Mouse (Mus musculus): Measurements from ENCODE around the gene Tgds. TPM values are rescaled to one million over a fixed set of nuclear protein-coding genes. Genes with fewer than 3 reads are reported as not detected.
"Not testable (repeated sequence)": the region's sequence is repeated elsewhere in the genome, so short reads cannot be mapped to it uniquely, and the experiment has no call there.

The Tgds gene
- polyA plus RNA-seq, 1 experiment from 2014 or later = 31.2 TPM

DNA sequence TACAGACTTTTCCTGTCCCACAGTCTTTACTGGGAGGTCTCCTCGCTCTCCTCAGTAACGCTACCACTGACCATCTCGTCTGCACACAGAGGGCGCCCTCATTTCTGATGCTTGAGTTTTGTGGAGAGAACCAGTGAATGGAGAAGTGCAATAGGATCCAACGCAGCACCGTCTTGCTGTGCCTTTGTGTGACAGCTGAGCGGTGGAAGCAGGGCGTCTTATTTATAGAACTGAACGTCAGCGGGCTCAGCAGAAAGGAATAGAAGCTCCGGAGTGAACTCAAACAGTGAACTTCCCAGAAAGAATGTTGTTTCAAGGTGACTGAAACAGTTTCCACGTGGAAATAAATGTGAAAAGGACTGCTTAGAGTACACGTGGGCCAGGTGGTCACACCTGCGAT is 30.1 kb upstream of the Tgds start:
- peak overlapping the region; percentile 57; the same call in 1 of the 2 replicates for H3K27ac ChIP-seq (ENCODE audit: low read length)
- 48% methylated on average over 14 of the region's 14 CpGs for WGBS
- ATAC-seq (replicated peaks; ENCODE audit: extremely low read depth, insufficient read depth, low FRiP score) = peak; percentile 58
- H3K4me3 ChIP-seq (ENCODE audit: low read length) = no peak overlapping the region
- peaks cover 19% of the 10 kb centered on the region for H3K36me3 ChIP-seq (ENCODE audit: control insufficient read depth, insufficient read depth)
- H3K9ac ChIP-seq (ENCODE audit: low read length) = no peak overlapping the region
- H3K4me2 ChIP-seq (ENCODE audit: low read depth, low read length) = peak overlapping the region; percentile 44; the same call in 1 of the 2 replicates
- H3K4me1 ChIP-seq (ENCODE audit: control insufficient read depth, insufficient read depth, low read length) = no peaks in the 10 kb centered on the region; the same call in 1 of the 2 replicates
- no peaks in the 10 kb centered on the region for H3K27me3 ChIP-seq (ENCODE audit: control insufficient read depth, insufficient read depth, low read length)
- H3K9me3 ChIP-seq (replicated peaks; ENCODE audit: control insufficient read depth, low read length) = no peaks in the 10 kb centered on the region

- peaks cover 19% of the 10 kb centered on the region for H3K36me3 ChIP-seq (ENCODE audit: control insufficient read depth, insufficient read depth)
- ATAC-seq (replicated peaks; ENCODE audit: extremely low read depth, insufficient read depth, low FRiP score) = no peak
- H3K27me3 ChIP-seq (ENCODE audit: control insufficient read depth, insufficient read depth, low read length) = no peaks in the 10 kb centered on the region
- no peaks in the 10 kb centered on the region; the same call in 1 of the 2 replicates for H3K4me1 ChIP-seq (ENCODE audit: control insufficient read depth, insufficient read depth, low read length)
- no peak overlapping the region for H3K9ac ChIP-seq (ENCODE audit: low read length)
- H3K4me2 ChIP-seq (ENCODE audit: low read depth, low read length) = no peak overlapping the region
- no peak overlapping the region for H3K4me3 ChIP-seq (ENCODE audit: low read length)
- 83% methylated on average over 3 of the region's 3 CpGs for WGBS
- no peak overlapping the region for H3K27ac ChIP-seq (ENCODE audit: low read length)
- no peaks in the 10 kb centered on the region for H3K9me3 ChIP-seq (replicated peaks; ENCODE audit: control insufficient read depth, low read length)
Observed at GRCm38 (mm10) chr14:118161751-118162150, 29.2 kb upstream of the Tgds start.

DNA sequence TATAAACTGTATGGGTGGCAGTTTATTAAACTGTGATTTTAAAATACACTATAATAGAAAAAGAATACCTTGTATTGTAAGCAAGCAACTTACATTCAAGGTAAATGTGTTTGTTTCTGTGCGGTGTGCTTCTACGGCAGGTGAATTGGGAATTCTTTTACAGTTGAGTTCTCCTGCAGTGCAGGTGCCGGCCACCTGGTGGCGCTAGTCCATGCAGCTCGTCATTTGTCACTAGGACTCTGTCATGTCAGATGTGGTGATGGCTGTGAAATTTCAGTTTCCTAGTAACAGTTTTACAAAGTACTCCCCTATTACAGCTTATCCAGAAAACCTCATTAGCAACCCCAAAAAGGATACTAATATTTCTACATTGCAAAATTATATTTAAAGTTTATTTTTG is 24.6 kb upstream of the Tgds start:
- Histone ChIP-seq H3K4me2 (ENCODE audit: low read depth, low read length) (no peak overlapping the region), H3K9me3 (replicated peaks; ENCODE audit: control insufficient read depth, low read length) (no peaks in the 10 kb centered on the region)
- WGBS = 28% methylated on average over 5 of the region's 5 CpGs

GRCm38 (mm10) chr14:118156740-118157139 is 24.2 kb upstream of the Tgds start:
- Histone ChIP-seq H3K27me3 (ENCODE audit: control insufficient read depth, insufficient read depth, low read length) (no peaks in the 10 kb centered on the region), H3K36me3 (ENCODE audit: control insufficient read depth, insufficient read depth) (peaks cover 27% of the 10 kb centered on the region), H3K4me3 (ENCODE audit: low read length) (no peak overlapping the region), H3K4me2 (ENCODE audit: low read depth, low read length) (no peak overlapping the region), H3K4me1 (ENCODE audit: control insufficient read depth, insufficient read depth, low read length) (no peaks in the 10 kb centered on the region), H3K9me3 (replicated peaks; ENCODE audit: control insufficient read depth, low read length) (no peaks in the 10 kb centered on the region), H3K27ac (ENCODE audit: low read length) (no peak overlapping the region), H3K9ac (ENCODE audit: low read length) (no peak overlapping the region)
- no peak for ATAC-seq (replicated peaks; ENCODE audit: extremely low read depth, insufficient read depth, low FRiP score)
- 79% methylated on average over 10 of the region's 10 CpGs for WGBS

More for the DNA sequence above, 24.6 kb upstream of the Tgds start:
- H3K9ac ChIP-seq (ENCODE audit: low read length) = no peak overlapping the region
- ATAC-seq (replicated peaks; ENCODE audit: extremely low read depth, insufficient read depth, low FRiP score) = no peak
- no peak overlapping the region for H3K4me3 ChIP-seq (ENCODE audit: low read length)
- no peak overlapping the region for H3K27ac ChIP-seq (ENCODE audit: low read length)
- H3K36me3 ChIP-seq (ENCODE audit: control insufficient read depth, insufficient read depth) = peaks cover 27% of the 10 kb centered on the region
- no peaks in the 10 kb centered on the region for H3K27me3 ChIP-seq (ENCODE audit: control insufficient read depth, insufficient read depth, low read length)
- H3K4me1 ChIP-seq (ENCODE audit: control insufficient read depth, insufficient read depth, low read length) = no peaks in the 10 kb centered on the region; the same call in 1 of the 2 replicates

- not testable (repeated sequence) for H3K27ac ChIP-seq (ENCODE audit: low read length); H3K4me1 ChIP-seq (ENCODE audit: control insufficient read depth, insufficient read depth, low read length); H3K4me2 ChIP-seq (ENCODE audit: low read depth, low read length); ATAC-seq (replicated peaks; ENCODE audit: extremely low read depth, insufficient read depth, low FRiP score); H3K4me3 ChIP-seq (ENCODE audit: low read length); H3K27me3 ChIP-seq (ENCODE audit: control insufficient read depth, insufficient read depth, low read length); H3K9me3 ChIP-seq (replicated peaks; ENCODE audit: control insufficient read depth, low read length); H3K9ac ChIP-seq (ENCODE audit: low read length)
- 95% methylated on average over 16 of the region's 16 CpGs for WGBS
- peaks cover 27% of the 10 kb centered on the region for H3K36me3 ChIP-seq (ENCODE audit: control insufficient read depth, insufficient read depth)
Observed at GRCm38 (mm10) chr14:118156056-118156455, 23.5 kb upstream of the Tgds start.

DNA sequence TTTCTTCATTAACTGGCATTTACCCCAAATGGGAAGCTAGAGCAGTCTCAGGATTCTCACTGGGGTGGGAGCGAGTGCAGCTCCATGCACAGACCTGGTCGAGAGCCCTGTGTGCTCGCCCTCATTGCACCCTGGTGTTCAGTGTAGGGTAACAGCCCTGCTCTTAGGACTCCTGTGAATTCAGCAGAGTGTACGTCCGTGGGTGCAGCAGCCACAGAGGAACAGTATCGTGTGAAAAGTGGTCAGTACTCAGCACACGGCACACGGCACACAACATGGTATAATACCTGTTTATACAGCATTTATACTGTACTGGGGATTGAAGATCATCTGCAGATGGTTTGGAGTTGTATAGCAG is 19.7 kb upstream of the Tgds start:
- 94% methylated on average over 8 of the region's 8 CpGs for WGBS
- peaks cover 21% of the 10 kb centered on the region for H3K36me3 ChIP-seq (ENCODE audit: control insufficient read depth, insufficient read depth)

GRCm38 (mm10) chr14:118151651-118152293 is 19.2 kb upstream of the Tgds start:
- ATAC-seq (replicated peaks; ENCODE audit: extremely low read depth, insufficient read depth, low FRiP score) = peak; percentile 78
- no peak overlapping the region; the same call in 1 of the 2 replicates for H3K27ac ChIP-seq (ENCODE audit: low read length)
- no peaks in the 10 kb centered on the region for H3K27me3 ChIP-seq (ENCODE audit: control insufficient read depth, insufficient read depth, low read length)
- H3K4me3 ChIP-seq (ENCODE audit: low read length) = no peak overlapping the region
- 50% methylated on average over 5 of the region's 5 CpGs for WGBS
- peaks cover 21% of the 10 kb centered on the region for H3K36me3 ChIP-seq (ENCODE audit: control insufficient read depth, insufficient read depth)
- no peak overlapping the region for H3K9ac ChIP-seq (ENCODE audit: low read length)
- no peaks in the 10 kb centered on the region for H3K4me1 ChIP-seq (ENCODE audit: control insufficient read depth, insufficient read depth, low read length)
- H3K4me2 ChIP-seq (ENCODE audit: low read depth, low read length) = no peak overlapping the region
- H3K9me3 ChIP-seq (replicated peaks; ENCODE audit: control insufficient read depth, low read length) = no peaks in the 10 kb centered on the region

More for the DNA sequence above, 19.7 kb upstream of the Tgds start:
- Histone ChIP-seq H3K4me3 (ENCODE audit: low read length) (no peak overlapping the region), H3K9me3 (replicated peaks; ENCODE audit: control insufficient read depth, low read length) (no peaks in the 10 kb centered on the region), H3K4me1 (ENCODE audit: control insufficient read depth, insufficient read depth, low read length) (no peaks in the 10 kb centered on the region), H3K4me2 (ENCODE audit: low read depth, low read length) (no peak overlapping the region), H3K27ac (ENCODE audit: low read length) (no peak overlapping the region), H3K9ac (ENCODE audit: low read length) (no peak overlapping the region), H3K27me3 (ENCODE audit: control insufficient read depth, insufficient read depth, low read length) (no peaks in the 10 kb centered on the region)
- no peak for ATAC-seq (replicated peaks; ENCODE audit: extremely low read depth, insufficient read depth, low FRiP score)

- WGBS = 83% methylated on average over 26 of the region's 26 CpGs
- ATAC-seq (replicated peaks; ENCODE audit: extremely low read depth, insufficient read depth, low FRiP score) = 0 out of 2 replicates have a peak, but pooled peaks have one; percentile 37
- Histone ChIP-seq H3K36me3 (ENCODE audit: control insufficient read depth, insufficient read depth) (peaks cover 21% of the 10 kb centered on the region), H3K4me1 (ENCODE audit: control insufficient read depth, insufficient read depth, low read length) (no peaks in the 10 kb centered on the region), H3K27me3 (ENCODE audit: control insufficient read depth, insufficient read depth, low read length) (no peaks in the 10 kb centered on the region), H3K9me3 (replicated peaks; ENCODE audit: control insufficient read depth, low read length) (no peaks in the 10 kb centered on the region), H3K4me3 (ENCODE audit: low read length) (no peak overlapping the region), H3K4me2 (ENCODE audit: low read depth, low read length) (no peak overlapping the region), H3K9ac (ENCODE audit: low read length) (no peak overlapping the region), H3K27ac (ENCODE audit: low read length) (peak overlapping the region; percentile 15; the same call in 1 of the 2 replicates)
Observed at GRCm38 (mm10) chr14:118150656-118151551, 18.3 kb upstream of the Tgds start.

GRCm38 (mm10) chr14:118148554-118148953 is 16.0 kb upstream of the Tgds start:
- H3K4me3 ChIP-seq (ENCODE audit: low read length) = no peak overlapping the region
- no peaks in the 10 kb centered on the region for H3K9me3 ChIP-seq (replicated peaks; ENCODE audit: control insufficient read depth, low read length)

More at GRCm38 (mm10) chr14:118148554-118148953, 16.0 kb upstream of the Tgds start:
- WGBS = 79% methylated on average over 10 of the region's 10 CpGs
- no peak overlapping the region for H3K27ac ChIP-seq (ENCODE audit: low read length)
- no peaks in the 10 kb centered on the region for H3K4me1 ChIP-seq (ENCODE audit: control insufficient read depth, insufficient read depth, low read length)
- no peak overlapping the region for H3K4me2 ChIP-seq (ENCODE audit: low read depth, low read length)
- no peaks in the 10 kb centered on the region for H3K27me3 ChIP-seq (ENCODE audit: control insufficient read depth, insufficient read depth, low read length)
- H3K36me3 ChIP-seq (ENCODE audit: control insufficient read depth, insufficient read depth) = peaks cover 15% of the 10 kb centered on the region
- no peak overlapping the region for H3K9ac ChIP-seq (ENCODE audit: low read length)
- ATAC-seq (replicated peaks; ENCODE audit: extremely low read depth, insufficient read depth, low FRiP score) = no peak

Data from heart, embryonic 16.5 days (tissue).